ENCODE assay signal across 10 mouse cellular contexts in genomic region chr7:132804461-132804860, GRCm38 (mm10). TPM values are rescaled to one million over a fixed set of nuclear protein-coding genes. Genes with fewer than 3 reads are reported as not detected.
DNase-seq lines count a peak whose midpoint lies in the region; ATAC-seq lines count a peak whose summit lies in the region.
"Had no signal": no experiment of that assay in that cellular context is flagged by ENCODE, and none has a peak within 500 bp of the region (broad histone marks: within the 10 kb centered on the region; RNA-seq: fewer than 3 reads in every experiment).

No protein-coding gene starts in this region.

- no peak overlapping the region for H3K4me3 ChIP-seq in forebrain, embryonic 11.5 days (ENCODE audit: low read depth, low read length)
- H3K4me3 ChIP-seq in forebrain, embryonic 15.5 days = no peak overlapping the region
- no peak overlapping the region for H3K4me3 ChIP-seq in kidney, embryonic 14.5 days (ENCODE audit: low read length)
- no peak overlapping the region for H3K4me3 ChIP-seq in liver, embryonic 11.5 days (ENCODE audit: low read depth, low read length)
- H3K4me3 ChIP-seq: midbrain, embryonic 13.5 days had no signal

- H3K27me3 ChIP-seq in forebrain, embryonic 11.5 days (ENCODE audit: control insufficient read depth, insufficient read depth, low read length) = no peaks in the 10 kb centered on the region
- H3K27me3 ChIP-seq in forebrain, embryonic 15.5 days = no peaks in the 10 kb centered on the region
- H3K27me3 ChIP-seq in kidney, embryonic 14.5 days (ENCODE audit: control insufficient read depth, insufficient read depth, low read length) = no peaks in the 10 kb centered on the region
- no peaks in the 10 kb centered on the region for H3K27me3 ChIP-seq in liver, embryonic 11.5 days (replicated peaks; ENCODE audit: control insufficient read depth, insufficient read depth, low read length)
- H3K27me3 ChIP-seq: midbrain, embryonic 13.5 days had no signal

- H3K36me3 ChIP-seq in forebrain, embryonic 11.5 days (ENCODE audit: control insufficient read depth, insufficient read depth, low read length) = no peaks in the 10 kb centered on the region
- H3K36me3 ChIP-seq in forebrain, embryonic 15.5 days = no peaks in the 10 kb centered on the region
- H3K36me3 ChIP-seq in kidney, embryonic 14.5 days (ENCODE audit: control insufficient read depth, insufficient read depth, low read length) = 0 out of 2 replicates have a peak, but pooled peaks cover 5% of the 10 kb centered on the region
- H3K36me3 ChIP-seq in liver, embryonic 11.5 days (ENCODE audit: control insufficient read depth, insufficient read depth, low read length) = no peaks in the 10 kb centered on the region

- H3K9ac ChIP-seq in forebrain, embryonic 11.5 days (ENCODE audit: low read length) = no peak overlapping the region
- H3K9ac ChIP-seq in forebrain, embryonic 15.5 days (replicated peaks) = no peak overlapping the region
- H3K9ac ChIP-seq in kidney, embryonic 14.5 days (ENCODE audit: low read depth, low read length) = no peak overlapping the region
- 0 out of 2 replicates have a peak overlapping the region, but pooled peaks have one; percentile 40 for H3K9ac ChIP-seq in liver, embryonic 11.5 days (ENCODE audit: low read depth, low read length)
- H3K9ac ChIP-seq: midbrain, embryonic 13.5 days had no signal

- no peak for ATAC-seq in forebrain, embryonic 11.5 days (replicated peaks; ENCODE audit: low FRiP score)
- no peak for ATAC-seq in forebrain, embryonic 15.5 days (replicated peaks)
- ATAC-seq in kidney, embryonic 14.5 days (ENCODE audit: low FRiP score, low TSS enrichment) = no peak
- ATAC-seq in liver, embryonic 11.5 days (replicated peaks; ENCODE audit: low FRiP score) = no peak
- ATAC-seq: midbrain, embryonic 13.5 days had no signal

- H3K4me2 ChIP-seq in forebrain, embryonic 11.5 days (ENCODE audit: low read depth, low read length, severe bottlenecking) = no peak overlapping the region
- H3K4me2 ChIP-seq in forebrain, embryonic 15.5 days (replicated peaks) = no peak overlapping the region
- H3K4me2 ChIP-seq in kidney, embryonic 14.5 days (replicated peaks; ENCODE audit: low read depth, low read length) = no peak overlapping the region
- H3K4me2 ChIP-seq in liver, embryonic 11.5 days = peak overlapping the region; percentile 41
- H3K4me2 ChIP-seq: midbrain, embryonic 13.5 days had no signal

- 85% methylated on average over 7 of the region's 7 CpGs for WGBS in forebrain, embryonic 11.5 days
- WGBS in forebrain, embryonic 15.5 days = 91% methylated on average over 7 of the region's 7 CpGs
- WGBS in kidney, embryonic 14.5 days = 73% methylated on average over 7 of the region's 7 CpGs
- 70% methylated on average over 7 of the region's 7 CpGs for WGBS in liver, embryonic 11.5 days

- no peaks in the 10 kb centered on the region for H3K9me3 ChIP-seq in forebrain, embryonic 11.5 days (ENCODE audit: control insufficient read depth, low read length)
- H3K9me3 ChIP-seq in forebrain, embryonic 15.5 days = no peaks in the 10 kb centered on the region
- H3K9me3 ChIP-seq in kidney, embryonic 14.5 days (ENCODE audit: control insufficient read depth, low read length) = no peaks in the 10 kb centered on the region
- no peaks in the 10 kb centered on the region for H3K9me3 ChIP-seq in liver, embryonic 11.5 days (ENCODE audit: control insufficient read depth, low read length)
- H3K9me3 ChIP-seq: midbrain, embryonic 13.5 days had no signal

- no peak overlapping the region for H3K27ac ChIP-seq in forebrain, embryonic 11.5 days (ENCODE audit: low read depth, low read length)
- H3K27ac ChIP-seq in forebrain, embryonic 15.5 days (replicated peaks) = no peak overlapping the region
- no peak overlapping the region for H3K27ac ChIP-seq in kidney, embryonic 14.5 days (ENCODE audit: low read depth, low read length)
- H3K27ac ChIP-seq in liver, embryonic 11.5 days (ENCODE audit: low read depth, low read length) = peak overlapping the region; percentile 50; the same call in 1 of the 2 replicates
- H3K27ac ChIP-seq: midbrain, embryonic 13.5 days had no signal

- DNase-seq in forebrain, embryonic 11.5 days (ENCODE audit: low spot score) = peak; percentile 33
- DNase-seq in kidney, postnatal 14 days = peak; percentile 41
- DNase-seq in cerebellum, adult 8-10 months = peak; percentile 49
- no peak for DNase-seq in liver, embryonic 11.5 days (ENCODE audit: low spot score)
- DNase-seq in urinary bladder, postnatal 10 days (ENCODE audit: low spot score) = no peak
- DNase-seq in retina, postnatal 1 day = no peak
- DNase-seq: thymus, adult 2 months had no signal

- H3K4me1 ChIP-seq in forebrain, embryonic 11.5 days (replicated peaks; ENCODE audit: control insufficient read depth, insufficient read depth, low read length) = peaks cover 29% of the 10 kb centered on the region
- H3K4me1 ChIP-seq in forebrain, embryonic 15.5 days = peaks cover 54% of the 10 kb centered on the region
- H3K4me1 ChIP-seq in kidney, embryonic 14.5 days (ENCODE audit: control insufficient read depth, insufficient read depth, low read length) = peaks cover 40% of the 10 kb centered on the region
- peaks cover 78% of the 10 kb centered on the region for H3K4me1 ChIP-seq in liver, embryonic 11.5 days (replicated peaks; ENCODE audit: control insufficient read depth, insufficient read depth, low read length)

RNA-seq across cellular contexts. Expression of gene Fam53b, which starts 9.2 kb away (rescaled TPM):
- 44.3 and 45.5 TPM in 2 replicates for polyA plus RNA-seq in forebrain, embryonic 11.5 days (2014; fragmentation: Nextera tagmentation; extraction: Ambion mirVana)
- 27.8 and 34.8 TPM in 2 replicates for polyA plus RNA-seq in forebrain, embryonic 15.5 days (2015; fragmentation: Nextera tagmentation; extraction: Ambion mirVana)
- polyA plus RNA-seq in kidney, embryonic 14.5 days (2014; fragmentation: Nextera tagmentation; extraction: Ambion mirVana) = 17.0 and 22.1 TPM in 2 replicates
- 20.1 and 20.4 TPM in 2 replicates for polyA plus RNA-seq in liver, embryonic 11.5 days (2014; fragmentation: Nextera tagmentation; extraction: Ambion mirVana)

RNA-seq across cellular contexts. Expression of gene Eef1akmt2, which starts 48.0 kb away (rescaled TPM):
- 80.7 and 91.7 TPM in 2 replicates for polyA plus RNA-seq in forebrain, embryonic 11.5 days (2014; fragmentation: Nextera tagmentation; extraction: Ambion mirVana)
- 102 and 108 TPM in 2 replicates for polyA plus RNA-seq in forebrain, embryonic 15.5 days (2015; fragmentation: Nextera tagmentation; extraction: Ambion mirVana)
- 72.4 and 101 TPM in 2 replicates for polyA plus RNA-seq in kidney, embryonic 14.5 days (2014; fragmentation: Nextera tagmentation; extraction: Ambion mirVana)
- polyA plus RNA-seq in liver, embryonic 11.5 days (2014; fragmentation: Nextera tagmentation; extraction: Ambion mirVana) = 50.4 and 54.0 TPM in 2 replicates

RNA-seq across cellular contexts. Expression of gene Abraxas2, which starts 54.6 kb away (rescaled TPM):
- polyA plus RNA-seq in forebrain, embryonic 11.5 days (2014; fragmentation: Nextera tagmentation; extraction: Ambion mirVana) = 34.9 and 40.6 TPM in 2 replicates
- 40.0 and 42.6 TPM in 2 replicates for polyA plus RNA-seq in forebrain, embryonic 15.5 days (2015; fragmentation: Nextera tagmentation; extraction: Ambion mirVana)
- polyA plus RNA-seq in kidney, embryonic 14.5 days (2014; fragmentation: Nextera tagmentation; extraction: Ambion mirVana) = 37.6 and 50.0 TPM in 2 replicates
- polyA plus RNA-seq in liver, embryonic 11.5 days (2014; fragmentation: Nextera tagmentation; extraction: Ambion mirVana) = 26.9 and 28.5 TPM in 2 replicates

Comparison
In these comparisons a context has a peak if more than half of its experiments do, and no peak if none do; other contexts are left out.
1. DNase-seq: peak in forebrain, embryonic 11.5 days (single experiment), kidney, postnatal 14 days (single experiment) and cerebellum, adult 8-10 months (single experiment); none in liver, embryonic 11.5 days (single experiment), urinary bladder, postnatal 10 days (single experiment) and retina, postnatal 1 day (single experiment).